Mouse (Mus musculus) kidney, adult 2 months (tissue): ENCODE results near the gene 4930452B06Rik.

ENCODE experiments used
- CTCF ChIP-seq: fragments of 200-500 bp; conservative IDR thresholded peaks from 2 replicates; pipeline ENCODE4 v1.5.1; 2011; ENCODE audit warnings: low read depth, mild to moderate bottlenecking, control low read depth, low read length, moderate library complexity, mixed read lengths; ENCODE audit not compliant: insufficient read depth, insufficient read length
- POLR2A ChIP-seq: fragments of 200-500 bp; IDR thresholded peaks from one replicate; pipeline ENCODE4 v1.6.1; 2011; ENCODE audit warnings: low read depth, low read length, control low read depth

DNA sequence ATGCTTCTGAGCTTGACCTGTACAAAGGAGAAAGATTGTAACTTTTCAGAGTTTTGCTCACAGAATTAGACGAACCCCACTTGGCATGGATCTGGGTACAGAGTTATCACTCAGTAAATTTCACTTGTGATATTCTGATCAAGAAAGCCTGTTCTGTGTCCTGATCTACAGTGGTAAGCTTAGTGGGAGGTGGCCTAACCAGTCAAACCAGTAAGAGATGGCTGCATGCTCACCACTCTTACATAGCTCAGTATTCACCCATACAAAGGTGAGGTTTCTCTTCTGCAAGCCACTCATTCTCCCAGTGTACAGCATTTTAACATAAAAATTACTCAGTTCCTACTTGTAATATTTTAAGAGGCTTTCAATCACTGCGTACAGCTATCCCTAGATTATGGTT lies 221.7 kb downstream of the 4930452B06Rik start:
- TF ChIP-seq POLR2A (no peak), CTCF (no peak)
